Mouse (Mus musculus): ENCODE measurements at regions not wholly inside any gene's neighbourhood (a gene's known extent, or its start where the extent isn't known, plus 50 kb on each side); places are given as distances from the start of the nearest gene placed in this dataset.

DNA sequence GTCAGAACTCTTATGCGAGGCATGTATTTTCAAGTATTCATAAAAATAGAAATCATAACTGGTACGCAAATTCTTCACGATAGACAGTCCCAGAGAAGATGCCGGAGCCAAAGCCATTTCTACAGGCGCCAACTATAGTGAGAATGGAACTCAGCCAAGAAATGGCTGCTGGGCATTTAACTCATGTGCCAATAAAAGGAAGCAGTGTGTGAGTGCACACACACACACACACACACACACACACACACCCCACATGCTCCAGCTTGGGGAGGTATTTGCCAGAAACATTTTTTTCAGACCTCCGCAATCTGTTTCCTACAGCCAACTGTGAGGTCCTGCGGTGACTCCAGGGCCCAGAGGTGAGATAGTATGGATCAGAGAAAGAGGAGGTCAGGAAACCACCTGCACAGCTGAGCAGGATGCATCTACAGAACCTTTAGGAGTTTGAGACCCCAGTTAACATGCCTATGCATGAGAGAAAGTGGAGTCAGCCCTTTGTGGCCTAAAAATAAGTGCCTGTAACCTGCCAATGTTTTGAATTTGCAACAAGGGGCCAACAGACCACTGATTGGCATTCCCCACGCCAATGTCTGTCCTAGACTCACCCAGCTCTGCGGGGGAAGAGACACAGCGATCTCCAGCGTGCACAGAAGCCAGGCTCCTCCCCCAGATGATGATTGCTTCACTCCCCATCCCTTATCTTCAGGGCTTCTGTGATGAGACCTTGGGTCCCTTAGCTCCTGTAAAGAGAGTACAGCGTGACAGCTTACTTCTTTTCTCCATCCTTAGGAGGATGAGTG is 262.1 kb upstream of the Sp8 start:
- ATAC-seq (ENCODE audit: low FRiP score): peak; percentile 49; the same call in 1 of the 2 replicates
- no peak overlapping the region for H3K4me2 ChIP-seq
- 70% methylated on average over 12 of the region's 12 CpGs for WGBS

DNA sequence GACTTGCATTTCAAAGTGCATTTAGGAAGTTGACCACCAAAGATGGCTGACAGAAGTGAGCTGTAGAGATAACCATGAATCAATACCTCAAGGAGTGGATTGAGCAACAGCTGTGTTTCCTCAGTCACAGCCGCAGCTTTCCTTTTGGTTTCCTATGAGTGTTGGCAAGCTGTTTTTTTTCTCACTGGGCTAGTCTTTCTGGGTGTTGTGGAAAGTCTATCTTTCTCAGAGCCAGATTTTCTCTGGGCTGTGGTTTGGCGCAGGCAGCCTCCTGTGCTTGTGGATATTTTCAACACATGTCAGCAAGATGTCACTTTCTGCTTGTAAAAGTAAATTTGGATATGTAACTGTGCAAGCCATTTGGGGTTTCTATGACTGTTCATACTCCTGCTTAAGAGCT is 268.6 kb upstream of the Sp4 start:
- ATAC-seq (ENCODE audit: low FRiP score): no peak
- Histone ChIP-seq H3K27ac (no peak overlapping the region), H3K4me3 (no peak overlapping the region), H3K4me1 (replicated peaks) (peaks cover 1% of the 10 kb centered on the region), H3K27me3 (0 out of 2 replicates have a peak, but pooled peaks cover 3% of the 10 kb centered on the region), H3K9ac (no peak overlapping the region), H3K9me3 (no peaks in the 10 kb centered on the region), H3K4me2 (no peak overlapping the region), H3K36me3 (no peaks in the 10 kb centered on the region)
- 86% methylated on average over 2 of the region's 2 CpGs for WGBS

More for the DNA sequence above, 262.1 kb upstream of the Sp8 start:
- H3K9me3 ChIP-seq: no peaks in the 10 kb centered on the region
- no peak overlapping the region for H3K4me3 ChIP-seq
- peaks cover 3% of the 10 kb centered on the region; the same call in 1 of the 2 replicates for H3K27me3 ChIP-seq
- H3K9ac ChIP-seq: no peak overlapping the region
- peaks cover 9% of the 10 kb centered on the region for H3K4me1 ChIP-seq (replicated peaks)
- H3K36me3 ChIP-seq: no peaks in the 10 kb centered on the region
- no peak overlapping the region for H3K27ac ChIP-seq

DNA sequence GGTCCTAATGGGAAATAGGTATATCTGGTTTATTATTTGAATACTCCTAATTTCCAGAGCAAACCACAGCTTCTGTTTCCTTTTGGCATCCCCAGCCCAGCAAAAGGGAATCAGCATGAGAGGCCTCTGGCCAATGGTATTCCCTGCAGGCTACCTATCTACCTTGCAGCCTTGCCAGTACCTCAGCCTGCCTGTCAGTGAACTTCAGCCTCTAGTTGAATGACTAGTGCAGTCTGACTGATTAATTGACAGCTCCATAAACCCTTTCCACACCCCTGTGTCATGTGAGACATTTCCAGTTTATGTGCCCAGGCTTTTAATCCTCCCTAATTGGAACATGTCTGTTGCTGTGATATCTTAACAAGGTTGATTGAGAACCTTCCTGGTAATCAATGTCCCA is 265.4 kb upstream of the Sp4 start:
- Histone ChIP-seq H3K27me3 (peaks cover 6% of the 10 kb centered on the region; the same call in 1 of the 2 replicates), H3K27ac (no peak overlapping the region), H3K36me3 (no peaks in the 10 kb centered on the region), H3K9me3 (no peaks in the 10 kb centered on the region), H3K4me1 (replicated peaks) (peaks cover 13% of the 10 kb centered on the region), H3K9ac (no peak overlapping the region), H3K4me3 (no peak overlapping the region), H3K4me2 (no peak overlapping the region)
- no peak for ATAC-seq (ENCODE audit: low FRiP score)

DNA sequence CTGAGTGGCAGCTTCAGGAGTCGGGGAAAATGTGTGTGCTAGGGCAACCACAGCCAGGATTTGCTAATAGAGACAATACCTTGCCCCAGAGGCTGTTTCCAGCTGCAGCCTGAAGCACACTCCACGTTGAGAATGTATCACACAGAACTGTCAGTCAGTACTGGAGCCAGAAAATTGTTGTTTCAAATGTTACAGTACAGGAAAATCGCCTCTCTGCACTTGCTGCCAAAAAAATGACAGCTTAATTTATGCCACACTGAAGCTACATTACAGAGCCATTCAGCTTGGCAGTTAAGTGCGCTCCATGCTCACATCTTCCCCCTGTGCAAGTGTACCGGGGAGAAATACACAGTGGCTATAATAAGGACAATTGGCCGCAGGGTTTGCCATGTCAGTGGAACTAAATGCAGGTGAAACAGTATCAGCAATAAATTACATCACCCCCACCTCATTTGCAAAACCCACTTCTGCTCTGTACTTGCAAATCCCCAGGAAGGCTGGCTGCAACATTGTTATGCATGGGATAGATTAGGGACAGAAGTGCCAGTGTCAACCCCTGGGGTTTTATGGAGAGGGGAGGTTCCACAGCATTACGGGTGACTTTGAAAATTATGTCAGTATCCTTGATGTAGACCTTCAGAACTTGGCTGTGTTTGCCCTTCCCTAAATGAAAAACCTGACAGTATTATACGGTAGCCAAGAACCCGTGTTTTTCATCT is 263.3 kb upstream of the Sp4 start:
- WGBS: 21% methylated on average over 9 of the region's 9 CpGs

DNA sequence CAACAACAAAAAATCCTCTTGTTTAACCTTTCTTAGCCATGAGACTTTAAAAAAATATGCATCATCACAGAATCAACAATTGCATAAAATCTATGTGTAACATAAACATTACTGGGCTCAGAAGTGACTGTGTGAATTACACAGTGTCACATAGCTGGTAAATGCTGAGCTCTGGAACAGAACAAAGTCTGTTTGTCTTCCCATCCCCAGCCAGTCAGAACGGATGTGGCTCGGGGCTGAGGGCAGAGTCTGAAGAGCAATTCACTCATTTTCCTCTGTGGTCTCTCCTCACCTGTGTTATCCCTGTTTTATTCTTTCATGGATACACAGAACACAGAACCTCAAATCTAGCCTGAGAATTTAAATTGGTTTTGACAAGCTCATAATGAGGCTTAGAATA is 261.0 kb upstream of the Sp4 start:
- Histone ChIP-seq H3K27ac (no peak overlapping the region), H3K9ac (no peak overlapping the region), H3K4me1 (replicated peaks) (peaks cover 13% of the 10 kb centered on the region), H3K4me2 (no peak overlapping the region), H3K27me3 (peaks cover 6% of the 10 kb centered on the region; the same call in 1 of the 2 replicates), H3K36me3 (no peaks in the 10 kb centered on the region), H3K4me3 (no peak overlapping the region), H3K9me3 (no peaks in the 10 kb centered on the region)
- 42% methylated on average over 2 of the region's 2 CpGs for WGBS
- no peak for ATAC-seq (ENCODE audit: low FRiP score)

More for the DNA sequence above, 263.3 kb upstream of the Sp4 start:
- ATAC-seq (ENCODE audit: low FRiP score): peak; percentile 83
- Histone ChIP-seq H3K27ac (peak overlapping the region; percentile 58), H3K9me3 (no peaks in the 10 kb centered on the region), H3K9ac (no peak overlapping the region), H3K4me2 (0 out of 2 replicates have a peak overlapping the region, but pooled peaks have one; percentile 6), H3K4me3 (no peak overlapping the region), H3K27me3 (peaks cover 6% of the 10 kb centered on the region; the same call in 1 of the 2 replicates), H3K4me1 (replicated peaks) (peaks cover 13% of the 10 kb centered on the region), H3K36me3 (no peaks in the 10 kb centered on the region)

DNA sequence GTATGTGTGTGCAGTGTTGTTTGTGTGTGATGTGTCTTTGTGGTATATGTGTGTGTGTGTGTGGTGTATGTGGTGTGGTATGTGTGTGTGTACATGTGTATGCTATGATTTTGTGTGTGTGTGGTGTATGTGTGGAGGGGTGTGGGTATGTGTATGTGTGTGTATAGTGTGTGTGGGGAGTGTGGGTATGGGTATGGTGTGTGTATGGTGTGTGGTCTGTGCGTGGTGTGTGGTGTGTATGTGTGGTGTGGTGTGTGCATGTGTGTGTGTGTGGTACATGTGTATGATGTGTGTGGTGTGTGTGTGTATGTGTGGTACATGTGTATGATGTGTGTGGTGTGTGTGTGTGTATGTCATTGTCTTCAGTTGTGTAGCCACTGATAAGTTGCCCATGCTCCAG is 247.8 kb upstream of the Sp4 start:
- H3K4me3 ChIP-seq: no peak overlapping the region
- no peaks in the 10 kb centered on the region for H3K9me3 ChIP-seq
- H3K4me1 ChIP-seq (replicated peaks): no peaks in the 10 kb centered on the region
- H3K36me3 ChIP-seq: no peaks in the 10 kb centered on the region
- ATAC-seq (ENCODE audit: low FRiP score): no peak
- no peaks in the 10 kb centered on the region for H3K27me3 ChIP-seq
- WGBS: 89% methylated on average over 1 of the region's 1 CpGs
- no peak overlapping the region for H3K4me2 ChIP-seq
- no peak overlapping the region for H3K9ac ChIP-seq
- H3K27ac ChIP-seq: no peak overlapping the region

DNA sequence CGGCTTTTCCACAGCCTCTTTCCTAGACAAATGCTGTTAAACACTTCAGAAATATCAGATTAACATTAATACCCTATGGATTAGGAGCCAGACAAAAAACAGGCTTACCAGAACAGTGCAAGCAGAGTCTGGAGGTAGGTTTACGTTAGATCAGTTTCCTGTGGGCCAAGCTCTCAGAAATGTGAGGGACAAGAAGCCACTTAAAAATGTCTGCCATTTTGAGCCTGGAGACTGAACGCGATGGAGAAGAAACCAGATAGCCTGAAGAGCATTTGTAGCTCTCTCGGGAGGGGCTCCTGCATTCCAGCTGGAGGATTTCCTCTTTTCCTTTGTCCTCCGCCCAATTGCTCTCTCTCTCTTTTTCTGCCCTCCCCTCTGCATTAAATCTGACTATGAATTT is 239.1 kb upstream of the Sp4 start:
- ATAC-seq (ENCODE audit: low FRiP score): no peak
- H3K27ac ChIP-seq: no peak overlapping the region
- H3K4me2 ChIP-seq: no peak overlapping the region
- no peaks in the 10 kb centered on the region for H3K4me1 ChIP-seq (replicated peaks)
- H3K27me3 ChIP-seq: peaks cover 4% of the 10 kb centered on the region; the same call in 1 of the 2 replicates
- no peak overlapping the region for H3K9ac ChIP-seq
- no peaks in the 10 kb centered on the region for H3K9me3 ChIP-seq
- 46% methylated on average over 6 of the region's 6 CpGs for WGBS
- H3K4me3 ChIP-seq: no peak overlapping the region
- no peaks in the 10 kb centered on the region for H3K36me3 ChIP-seq

DNA sequence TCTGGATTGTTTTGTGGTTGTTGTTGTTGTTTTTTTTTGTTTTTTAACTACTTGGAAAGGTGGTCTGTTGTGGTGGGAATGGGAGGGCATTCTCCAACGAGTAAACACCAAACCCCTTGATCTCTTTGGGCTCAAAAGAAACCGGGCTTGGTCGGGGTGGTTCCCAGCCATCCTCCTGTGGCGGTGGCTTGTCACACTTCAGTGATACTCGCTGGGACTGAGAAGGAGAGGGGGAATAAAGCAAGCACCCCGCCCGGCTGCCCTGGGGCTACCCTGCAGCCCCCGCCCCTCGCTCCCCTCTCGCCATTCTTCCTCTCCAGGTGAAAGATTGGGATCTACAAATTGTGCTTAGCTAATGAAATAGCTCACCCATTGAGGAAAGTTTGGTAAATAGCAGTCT is 229.3 kb upstream of the Sp4 start:
- WGBS: 3% methylated on average over 10 of the region's 10 CpGs
- no peaks in the 10 kb centered on the region for H3K9me3 ChIP-seq
- H3K9ac ChIP-seq: peak overlapping the region; percentile 62; the same call in 1 of the 2 replicates
- H3K27ac ChIP-seq: no peak overlapping the region
- peak overlapping the region; percentile 36; the same call in 1 of the 2 replicates for H3K4me3 ChIP-seq
- H3K4me2 ChIP-seq: peak overlapping the region; percentile 57
- ATAC-seq (ENCODE audit: low FRiP score): no peak
- H3K36me3 ChIP-seq: no peaks in the 10 kb centered on the region
- peaks cover 70% of the 10 kb centered on the region for H3K27me3 ChIP-seq
- peaks cover 15% of the 10 kb centered on the region for H3K4me1 ChIP-seq (replicated peaks)

DNA sequence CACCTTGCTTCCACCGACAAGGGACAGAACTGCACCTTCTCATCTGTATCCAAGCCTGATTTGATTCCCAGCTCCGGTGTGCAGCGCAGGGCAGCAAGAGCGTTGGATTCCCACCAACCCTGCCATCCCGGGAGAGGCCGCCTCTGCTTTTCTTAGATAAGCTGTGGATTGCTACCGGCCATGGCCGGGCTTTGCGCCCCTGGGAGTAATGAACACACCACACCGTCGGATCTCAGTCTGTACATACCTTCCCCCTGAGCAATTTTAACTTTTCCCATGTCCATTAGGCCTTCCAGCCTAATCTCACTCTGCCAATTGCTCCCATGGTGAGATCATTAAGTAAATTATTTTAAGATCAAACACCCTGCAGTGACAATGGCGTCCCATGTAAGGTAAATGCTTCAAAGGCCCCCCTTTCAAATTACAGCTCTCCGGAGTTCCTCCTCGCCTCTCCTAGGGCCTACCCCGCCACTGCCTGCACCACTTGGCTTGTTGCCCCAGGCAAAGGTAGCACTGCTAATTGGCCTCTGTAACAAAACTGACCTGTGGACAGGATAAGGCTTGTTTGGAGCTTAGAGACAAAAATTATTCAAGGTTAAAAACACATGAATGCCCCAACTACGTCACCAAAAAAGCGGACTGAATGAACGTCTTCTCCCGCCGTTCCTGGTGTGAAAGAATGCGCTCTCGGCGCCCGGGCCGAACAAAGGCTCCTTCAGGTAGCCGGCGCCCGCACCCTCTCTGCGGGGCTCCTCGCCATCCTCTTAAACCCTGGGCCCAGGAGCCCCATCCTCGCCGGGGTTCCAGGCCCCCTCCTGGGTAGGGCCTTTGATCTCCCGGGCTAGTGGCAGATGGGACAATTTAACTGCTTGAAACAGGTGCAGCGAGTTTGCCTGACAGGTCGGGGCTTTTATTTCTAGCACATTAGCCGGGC is 228.5 kb upstream of the Sp4 start:
- Histone ChIP-seq H3K27me3 (peaks cover 73% of the 10 kb centered on the region), H3K4me2 (peak overlapping the region; percentile 57), H3K4me3 (peak overlapping the region; percentile 36), H3K36me3 (no peaks in the 10 kb centered on the region), H3K27ac (no peak overlapping the region), H3K9ac (peak overlapping the region; percentile 62; the same call in 1 of the 2 replicates), H3K4me1 (replicated peaks) (peaks cover 15% of the 10 kb centered on the region), H3K9me3 (no peaks in the 10 kb centered on the region)
- ATAC-seq (ENCODE audit: low FRiP score): peak; percentile 60
- whole genome bisulfite sequencing: 4% methylated on average over 36 of the region's 36 CpGs

DNA sequence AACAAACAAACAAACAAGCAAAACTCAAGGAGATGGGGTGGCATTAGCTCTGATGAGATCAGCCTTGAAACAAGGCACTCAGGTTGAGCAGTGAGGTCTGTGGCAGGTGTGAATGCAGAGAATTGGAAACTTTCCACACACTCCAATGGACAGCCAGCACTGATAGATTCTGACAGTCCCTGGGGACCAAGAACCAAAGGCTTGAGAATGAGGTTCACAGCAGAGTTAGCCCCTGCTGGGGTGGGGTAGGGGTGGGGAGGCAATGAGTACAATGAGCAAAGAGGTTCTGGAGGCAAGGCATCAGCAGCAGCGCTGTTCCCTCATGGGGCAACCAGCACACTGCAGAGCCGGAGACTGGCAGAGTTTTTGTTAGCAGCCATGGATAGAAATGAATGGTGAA is 220.5 kb upstream of the Sp4 start:
- Histone ChIP-seq H3K36me3 (no peaks in the 10 kb centered on the region), H3K9me3 (no peaks in the 10 kb centered on the region), H3K4me2 (no peak overlapping the region), H3K27ac (no peak overlapping the region), H3K27me3 (peaks cover 45% of the 10 kb centered on the region), H3K9ac (no peak overlapping the region), H3K4me1 (replicated peaks) (peaks cover 12% of the 10 kb centered on the region), H3K4me3 (no peak overlapping the region)
- ATAC-seq (ENCODE audit: low FRiP score): peak; percentile 36; the same call in 1 of the 2 replicates
- 51% methylated on average over 2 of the region's 2 CpGs for WGBS

DNA sequence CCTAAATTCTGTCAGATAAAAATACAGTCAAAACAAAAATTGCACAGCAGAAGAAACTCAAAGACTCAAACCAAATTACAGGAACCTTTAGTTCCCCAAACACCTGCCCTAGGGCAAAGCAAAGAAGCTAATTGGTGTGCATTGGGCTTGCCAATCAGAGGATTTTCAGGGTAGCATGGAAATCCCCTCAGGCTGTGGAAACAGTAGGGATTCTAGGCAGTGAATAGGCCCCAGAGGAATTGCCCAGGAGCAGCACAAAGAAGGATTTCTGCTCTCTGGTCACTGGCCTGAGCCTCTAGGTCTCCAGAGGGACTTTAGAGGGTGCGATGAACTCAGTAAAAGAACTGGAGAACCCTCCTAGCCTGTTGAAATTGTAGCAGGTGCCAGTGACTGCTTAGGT is 220.1 kb upstream of the Sp4 start:
- Histone ChIP-seq H3K4me3 (no peak overlapping the region), H3K4me1 (replicated peaks) (peaks cover 12% of the 10 kb centered on the region), H3K4me2 (no peak overlapping the region), H3K9ac (no peak overlapping the region), H3K27ac (no peak overlapping the region), H3K27me3 (peaks cover 42% of the 10 kb centered on the region), H3K36me3 (no peaks in the 10 kb centered on the region), H3K9me3 (no peaks in the 10 kb centered on the region)
- no peak for ATAC-seq (ENCODE audit: low FRiP score)
- WGBS: 28% methylated on average over 1 of the region's 1 CpGs

Data from hindbrain, embryonic 13.5 days (tissue).